Mouse (Mus musculus) forebrain, embryonic 16.5 days (tissue): ENCODE measurements around the gene Eno2. TPM values are rescaled to one million over a fixed set of nuclear protein-coding genes. Genes with fewer than 3 reads are reported as not detected.

ENCODE experiments used
- microRNA counts: library from miRNA; unstranded; fragments of <30 nt; microRNA quantifications from one replicate; lab custom pipeline; 2016
- microRNA-seq: library from miRNA; unstranded; fragments of <30 nt; microRNA quantifications from one replicate; pipeline ENCODE4, GENCODE M21; 2017
- polyA plus RNA-seq: library from polyadenylated mRNA; unstranded; fragments of >200 nt; fragmentation: Nextera tagmentation; extraction: Ambion mirVana; gene quantifications from 2 replicates; pipeline ENCODE4 v1.2.1, GENCODE M21; 2015

Eno2 gene
- polyA plus RNA-seq, 1 experiment from 2014 or later = 63.3 TPM

MicroRNAs within 50 kb of the gene (microRNA counts, 519-probe panel; counts per million panel counts)
- microRNA mmu-miR-141 (lab: Ali Mortazavi, UCI) = 1,149 counts per million, percentile 9 among the panel's probes with 10 or more counts
- microRNA mmu-miR-200c (lab: Ali Mortazavi, UCI) = 2,171 counts per million, percentile 42 among the panel's probes with 10 or more counts

Small RNA genes within 50 kb of the gene (microRNA-seq; reads per million reads assigned to microRNA genes)
- 49.3 reads per million, percentile 44 among the genes with 10 or more reads in this experiment for gene Mir141
- gene Mir200c = 248 reads per million, percentile 66 among the genes with 10 or more reads in this experiment

Other genes with a start within 250 kb of the Eno2 start
- gene C1s1, start 227.3 kb downstream of the Eno2 start, polyA plus RNA-seq = 0.29 and 0.47 TPM in 2 replicates
- not detected in 2 replicates for gene C1rb, start 199.4 kb downstream of the Eno2 start, polyA plus RNA-seq
- gene C1s2, start 133.6 kb downstream of the Eno2 start, polyA plus RNA-seq = 0.08 and 0.21 TPM in 2 replicates
- 35.9 and 36.7 TPM in 2 replicates for gene Lpcat3, start 106.6 kb downstream of the Eno2 start, polyA plus RNA-seq
- gene Emg1, start 57.5 kb downstream of the Eno2 start, polyA plus RNA-seq = 142 and 150 TPM in 2 replicates
- gene Phb2, start 57.3 kb downstream of the Eno2 start, polyA plus RNA-seq = 250 and 252 TPM in 2 replicates
- 3.3 and 4.5 TPM in 2 replicates for gene Ptpn6, start 31.0 kb downstream of the Eno2 start, polyA plus RNA-seq
- gene Grcc10, start 28.3 kb downstream of the Eno2 start, polyA plus RNA-seq = 614 and 641 TPM in 2 replicates
- not detected in 2 replicates for gene Gm45234, start 13.7 kb downstream of the Eno2 start, polyA plus RNA-seq
- gene Atn1, start 13.1 kb downstream of the Eno2 start, polyA plus RNA-seq = 23.4 and 27.0 TPM in 2 replicates
- gene Lrrc23, start 10.1 kb upstream of the Eno2 start, polyA plus RNA-seq = 2.5 and 4.9 TPM in 2 replicates
- gene Spsb2, start 39.0 kb upstream of the Eno2 start, polyA plus RNA-seq = 4.7 and 5.9 TPM in 2 replicates
- 359 and 360 TPM in 2 replicates for gene Tpi1, start 44.6 kb upstream of the Eno2 start, polyA plus RNA-seq
- gene Usp5, start 59.8 kb upstream of the Eno2 start, polyA plus RNA-seq = 203 and 216 TPM in 2 replicates
- 69.7 and 76.7 TPM in 2 replicates for gene Cdca3, start 59.9 kb upstream of the Eno2 start, polyA plus RNA-seq
- 0.42 and 0.75 TPM in 2 replicates for gene Gnb3, start 70.6 kb upstream of the Eno2 start, polyA plus RNA-seq
- 13.0 and 16.8 TPM in 2 replicates for gene P3h3, start 88.1 kb upstream of the Eno2 start, polyA plus RNA-seq
- 21.8 and 28.8 TPM in 2 replicates for gene Gpr162, start 94.3 kb upstream of the Eno2 start, polyA plus RNA-seq
- gene Cd4, start 118.5 kb upstream of the Eno2 start, polyA plus RNA-seq = 0.06 and 0.30 TPM in 2 replicates
- gene Lag3, start 142.0 kb upstream of the Eno2 start, polyA plus RNA-seq = 1.7 and 2.9 TPM in 2 replicates
- gene Ptms, start 150.4 kb upstream of the Eno2 start, polyA plus RNA-seq = 666 and 701 TPM in 2 replicates
- gene Mlf2, start 161.7 kb upstream of the Eno2 start, polyA plus RNA-seq = 459 and 463 TPM in 2 replicates
- 94.4 and 96.7 TPM in 2 replicates for gene Cops7a, start 195.9 kb upstream of the Eno2 start, polyA plus RNA-seq
- gene Pianp, start 227.0 kb upstream of the Eno2 start, polyA plus RNA-seq = 36.6 and 44.7 TPM in 2 replicates
- 15.2 and 19.0 TPM in 2 replicates for gene Zfp384, start 239.5 kb upstream of the Eno2 start, polyA plus RNA-seq